8 mouse cellular contexts compared by ENCODE assay signal in the genomic region with DNA sequence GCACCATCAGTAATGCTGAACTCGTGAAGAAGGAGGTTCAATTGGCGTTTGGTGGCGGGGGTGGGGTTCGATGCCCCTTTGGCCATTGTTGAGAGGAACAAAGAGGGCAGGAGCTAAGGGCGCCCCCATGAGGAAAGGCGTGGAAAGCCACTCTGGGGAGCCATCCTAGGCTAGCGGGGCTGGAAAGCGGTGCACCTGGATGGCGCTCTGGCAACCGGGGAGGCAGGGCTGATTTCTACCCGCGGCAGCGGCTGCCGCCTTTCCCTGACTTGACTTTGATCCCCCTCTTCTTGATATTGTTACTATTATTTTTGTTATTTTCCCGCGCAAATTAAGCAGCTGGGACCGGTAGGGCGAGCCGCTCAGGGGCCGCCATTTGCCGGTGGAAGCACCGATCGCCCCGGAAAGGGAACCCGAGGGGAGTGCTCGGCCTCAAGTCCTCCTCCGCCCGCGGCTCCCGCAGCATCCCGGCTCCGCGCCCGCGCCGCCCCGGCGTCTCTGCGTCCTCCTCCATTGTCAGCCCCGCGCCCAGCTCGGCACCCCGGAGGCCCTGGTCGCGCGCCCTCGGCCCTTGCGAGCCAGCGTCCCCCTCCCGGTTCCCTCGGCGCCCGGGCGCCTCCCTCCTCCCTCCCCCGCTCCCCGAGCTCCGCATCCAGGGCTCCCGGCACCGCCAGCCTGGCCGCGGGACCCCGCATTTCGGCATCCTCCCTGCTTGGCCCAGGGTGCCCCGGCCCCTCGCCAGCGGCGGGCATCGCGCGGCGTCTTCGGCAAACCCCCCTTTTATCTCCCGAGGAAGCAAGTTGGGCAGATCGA. TPM values are rescaled to one million over a fixed set of nuclear protein-coding genes. Genes with fewer than 3 reads are reported as not detected.
A peak's percentile ranks its signal among the peaks of the same experiment; 100 is the strongest.
DNase-seq lines count a peak whose midpoint lies in the region; ATAC-seq and TF ChIP-seq lines count a peak whose summit lies in the region.

No protein-coding gene starts in this region.

- H3K27me3 ChIP-seq in embryonic facial prominence, embryonic 14.5 days (replicated peaks; ENCODE audit: control insufficient read depth, insufficient read depth, low read length): no peaks in the 10 kb centered on the region
- no peaks in the 10 kb centered on the region for H3K27me3 ChIP-seq in heart, embryonic 12.5 days (replicated peaks)
- no peaks in the 10 kb centered on the region for H3K27me3 ChIP-seq in kidney, embryonic 16.5 days (ENCODE audit: insufficient read depth, low read length)
- H3K27me3 ChIP-seq in liver, adult 2 months (ENCODE audit: control insufficient read depth, insufficient read depth, low read length): peaks cover 13% of the 10 kb centered on the region
- peaks cover 13% of the 10 kb centered on the region for H3K27me3 ChIP-seq in myocyte (ENCODE audit: control insufficient read depth, insufficient read depth, insufficient read length)

- H3K4me1 ChIP-seq in embryonic facial prominence, embryonic 14.5 days (ENCODE audit: control insufficient read depth, insufficient read depth, low read length): 0 out of 2 replicates have a peak, but pooled peaks cover 7% of the 10 kb centered on the region
- H3K4me1 ChIP-seq in heart, embryonic 12.5 days (replicated peaks): peaks cover 22% of the 10 kb centered on the region
- peaks cover 38% of the 10 kb centered on the region for H3K4me1 ChIP-seq in kidney, embryonic 16.5 days (ENCODE audit: insufficient read depth, low read length)
- no peaks in the 10 kb centered on the region for H3K4me1 ChIP-seq in liver, adult 2 months (ENCODE audit: control insufficient read depth, insufficient read depth, low read length)

- TF ChIP-seq CTCF in liver, adult 2 months (IDR thresholded peaks at IDR 0.05; ENCODE audit: low read depth, low read length): peak; percentile 41

- H3K27ac ChIP-seq in embryonic facial prominence, embryonic 14.5 days (replicated peaks; ENCODE audit: low read depth, low read length): peak overlapping the region; percentile 96
- peak overlapping the region; percentile 85 for H3K27ac ChIP-seq in heart, embryonic 12.5 days (ENCODE audit: poor library complexity, severe bottlenecking)
- peak overlapping the region; percentile 93 for H3K27ac ChIP-seq in kidney, embryonic 16.5 days (ENCODE audit: low read length)
- no peak overlapping the region for H3K27ac ChIP-seq in liver, adult 2 months (replicated peaks; ENCODE audit: insufficient read depth, low read depth, low read length)

- H3K79me2 ChIP-seq in liver, adult 2 months (ENCODE audit: control insufficient read depth, insufficient read depth, low read length): no peaks in the 10 kb centered on the region
- H3K79me2 ChIP-seq in myocyte (ENCODE audit: control insufficient read depth, insufficient read depth): no peaks in the 10 kb centered on the region

- peak; percentile 7 for DNase-seq in gastrocnemius, adult 18-20 months (ENCODE audit: low spot score)
- DNase-seq in gastrocnemius, adult 8-10 months (ENCODE audit: low spot score in 2 of 2): no peak
- DNase-seq in embryonic facial prominence, embryonic 14.5 days (ENCODE audit: low spot score): peak; percentile 71
- no peak for DNase-seq in liver, adult 2 months (ENCODE audit: extremely low read depth, low read depth, low spot score)
- peak; percentile 8 for DNase-seq in thymus, postnatal 0 days (ENCODE audit: low spot score)

- H3K36me3 ChIP-seq in embryonic facial prominence, embryonic 14.5 days (ENCODE audit: control insufficient read depth, insufficient read depth, low read length): no peaks in the 10 kb centered on the region
- no peaks in the 10 kb centered on the region for H3K36me3 ChIP-seq in heart, embryonic 12.5 days
- no peaks in the 10 kb centered on the region for H3K36me3 ChIP-seq in kidney, embryonic 16.5 days (ENCODE audit: insufficient read depth, low read length)
- H3K36me3 ChIP-seq in liver, adult 2 months (ENCODE audit: control insufficient read depth, insufficient read depth, low read length): no peaks in the 10 kb centered on the region
- H3K36me3 ChIP-seq in myocyte (ENCODE audit: control insufficient read depth, insufficient read depth): no peaks in the 10 kb centered on the region

- H3K9me3 ChIP-seq in embryonic facial prominence, embryonic 14.5 days (ENCODE audit: control insufficient read depth, low read length): no peaks in the 10 kb centered on the region
- H3K9me3 ChIP-seq in heart, embryonic 12.5 days (replicated peaks): no peaks in the 10 kb centered on the region
- H3K9me3 ChIP-seq in kidney, embryonic 16.5 days (ENCODE audit: low read length): no peaks in the 10 kb centered on the region

- H3K9ac ChIP-seq in embryonic facial prominence, embryonic 14.5 days (ENCODE audit: low read depth, low read length): peak overlapping the region; percentile 99
- H3K9ac ChIP-seq in heart, embryonic 12.5 days: peak overlapping the region; percentile 91
- H3K9ac ChIP-seq in kidney, embryonic 16.5 days (replicated peaks; ENCODE audit: low read length): peak overlapping the region; percentile 99
- H3K9ac ChIP-seq in liver, adult 2 months (ENCODE audit: low read depth, low read length): peak overlapping the region; percentile 52

- peak overlapping the region; percentile 90 for H3ac ChIP-seq in myocyte (ENCODE audit: control insufficient read depth, insufficient read length)

- TF ChIP-seq POLR2A in liver, adult 2 months (IDR thresholded peaks at IDR 0.05; ENCODE audit: extremely low read depth, insufficient read depth, low read length): no peak
- peak; percentile 29 for TF ChIP-seq POLR2A in myocyte (IDR thresholded peaks at IDR 0.05; ENCODE audit: insufficient read length, low read depth)

- peak overlapping the region; percentile 68 for H3K4me2 ChIP-seq in embryonic facial prominence, embryonic 14.5 days (ENCODE audit: low read depth, low read length)
- H3K4me2 ChIP-seq in heart, embryonic 12.5 days: peak overlapping the region; percentile 80
- peak overlapping the region; percentile 54 for H3K4me2 ChIP-seq in kidney, embryonic 16.5 days (replicated peaks; ENCODE audit: low read depth, low read length)
- H3K4me2 ChIP-seq in myocyte (ENCODE audit: low read depth): peak overlapping the region; percentile 55

- ATAC-seq in embryonic facial prominence, embryonic 14.5 days (ENCODE audit: low read depth): peak; percentile 60
- peak; percentile 37 for ATAC-seq in heart, embryonic 12.5 days (ENCODE audit: insufficient number of reproducible peaks, low FRiP score)
- peak; percentile 52 for ATAC-seq in kidney, embryonic 16.5 days (ENCODE audit: low FRiP score, low TSS enrichment)

- WGBS in embryonic facial prominence, embryonic 14.5 days: 0% methylated on average over 58 of the region's 74 CpGs
- under 1% methylated on average over 71 of the region's 74 CpGs for WGBS in heart, embryonic 12.5 days
- under 1% methylated on average over 71 of the region's 74 CpGs for WGBS in kidney, embryonic 16.5 days
- 4% methylated on average over 67 of the region's 74 CpGs for WGBS in liver, adult 2 months

- peak overlapping the region; percentile 94 for H3K4me3 ChIP-seq in embryonic facial prominence, embryonic 14.5 days (ENCODE audit: low read depth, low read length)
- peak overlapping the region; percentile 84 for H3K4me3 ChIP-seq in heart, embryonic 12.5 days
- peak overlapping the region; percentile 94 for H3K4me3 ChIP-seq in kidney, embryonic 16.5 days (ENCODE audit: low read length)
- peak overlapping the region; percentile 67 for H3K4me3 ChIP-seq in liver, adult 2 months (ENCODE audit: insufficient read depth, low read depth, low read length)
- peak overlapping the region; percentile 20 for H3K4me3 ChIP-seq in myocyte

TF ChIP-seq in myocyte, 11 proteins besides CTCF, POLR2A, EP300 and RAD21:
- no peak for TF ChIP-seq TCF3 (IDR thresholded peaks at IDR 0.05; ENCODE audit: insufficient read length, low read depth)
- no peak for TF ChIP-seq USF1 (IDR thresholded peaks at IDR 0.05; ENCODE audit: low read depth)
- TF ChIP-seq E2F4 (IDR thresholded peaks at IDR 0.05; ENCODE audit: insufficient read depth): no peak
- TF ChIP-seq MYOG (IDR thresholded peaks at IDR 0.05; ENCODE audit: control insufficient read depth in 1 of 3, insufficient read depth in 1 of 3, insufficient read length in 2 of 3, low read depth in 2 of 3): no peak
- no peak for TF ChIP-seq MYOD1 (IDR thresholded peaks at IDR 0.05; ENCODE audit: control insufficient read depth in 1 of 3, insufficient read length in 2 of 3, low read depth in 2 of 3)
- no peak for TF ChIP-seq TCF12 (IDR thresholded peaks at IDR 0.05; ENCODE audit: insufficient read depth, poor library complexity, severe bottlenecking)
- TF ChIP-seq MAX (IDR thresholded peaks at IDR 0.05; ENCODE audit: low read depth): no peak
- no peak for TF ChIP-seq SRF (IDR thresholded peaks at IDR 0.05; ENCODE audit: control insufficient read depth, insufficient read length, low read depth)
- TF ChIP-seq POLR2AphosphoS2 (IDR thresholded peaks at IDR 0.05; ENCODE audit: insufficient read length, low read depth): no peak
- TF ChIP-seq CEBPB (IDR thresholded peaks at IDR 0.05; ENCODE audit: insufficient read depth, poor library complexity, severe bottlenecking): no peak

RNA-seq across cellular contexts. Expression of gene H2afy2, which starts 0.9 kb away (rescaled TPM):
- under 1 TPM; 0.71 to 0.83 TPM for total RNA-seq in gastrocnemius, adult 18-20 months (2021)
- under 1 TPM; 0.36 to 0.72 (median 0.55) TPM for total RNA-seq in gastrocnemius, adult 8-10 months (2022)
- 87.2 and 110 TPM in 2 replicates for polyA plus RNA-seq in embryonic facial prominence, embryonic 14.5 days (2014; fragmentation: Nextera tagmentation; extraction: Ambion mirVana)
- 72.7 and 76.0 TPM in 2 replicates for polyA plus RNA-seq in heart, embryonic 12.5 days (2016; fragmentation: Nextera tagmentation; extraction: Ambion mirVana)
- polyA plus RNA-seq in kidney, embryonic 16.5 days (2015; fragmentation: Nextera tagmentation; extraction: Ambion mirVana): 140 and 155 TPM in 2 replicates
- total RNA-seq in liver, adult 2 months (2014; rRNA removed): 0.67 and 0.74 TPM in 2 replicates
- 0.21 and 0.40 TPM in 2 replicates for polyA plus RNA-seq in liver, adult 2 months (2012; rRNA removed)
- polyA plus RNA-seq in myocyte (2012; fragmentation: generic; extraction: Trizol): 4.5 TPM
- polyA plus RNA-seq in thymus, postnatal 0 days (2015; fragmentation: Nextera tagmentation; extraction: Ambion mirVana): 21.0 and 27.2 TPM in 2 replicates

Comparison
In these comparisons a context has a peak if more than half of its experiments do, and no peak if none do; other contexts are left out.
1. DNase-seq: peak in gastrocnemius, adult 18-20 months (single experiment), embryonic facial prominence, embryonic 14.5 days (single experiment) and thymus, postnatal 0 days (single experiment); none in gastrocnemius, adult 8-10 months (0 of 2) and liver, adult 2 months (single experiment).
2. H3K4me3 ChIP-seq: peak in every context shown above with its lines; median percentile 94 in embryonic facial prominence, embryonic 14.5 days; 94 in kidney, embryonic 16.5 days; 84 in heart, embryonic 12.5 days; 67 in liver, adult 2 months; 20 in myocyte.
3. Peak in every context shown above with its lines, with median percentiles within 50 percentile points of each other: ATAC-seq, H3K4me2 ChIP-seq and H3K9ac ChIP-seq.